Mouse (Mus musculus): Measurements from ENCODE around the gene Gm10972.
"Not testable (repeated sequence)": the region's sequence is repeated elsewhere in the genome, so short reads cannot be mapped to it uniquely, and the experiment has no call there.

Gm10972 gene

DNA sequence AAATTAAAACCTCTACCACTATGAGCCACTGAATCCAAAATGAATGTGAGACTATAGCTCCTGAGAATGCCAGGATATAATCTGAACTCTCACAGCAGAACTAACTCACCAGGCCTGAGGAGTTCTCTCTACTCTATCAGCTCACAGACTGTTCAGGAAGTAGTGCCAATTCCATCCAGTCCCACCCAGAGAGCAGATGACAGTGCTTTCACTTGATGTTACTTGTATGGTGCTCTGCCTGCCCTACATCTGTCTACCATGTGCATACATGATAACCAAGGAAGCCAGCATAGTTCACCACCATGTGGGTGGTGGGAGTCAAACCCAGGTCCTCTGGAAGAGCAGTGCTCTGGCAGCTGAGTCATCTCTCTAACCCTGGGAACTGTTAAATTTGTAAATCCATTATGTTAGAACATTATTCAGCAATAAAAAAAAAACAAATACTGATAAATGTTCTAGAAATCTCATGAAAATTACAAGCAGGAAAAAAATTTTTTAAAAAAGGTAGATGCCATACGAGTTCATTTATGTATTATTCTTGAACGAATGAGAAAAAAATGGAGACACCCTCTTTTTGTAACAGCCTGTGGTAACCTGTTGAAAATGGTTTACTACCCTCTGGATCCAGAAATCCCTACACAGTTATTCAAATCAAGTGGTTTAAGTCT is at the start of gene Gm10972:
Gm10972 (plus strand) TSS at position 618 of the 668 bp plus-strand sequence.
- not testable (repeated sequence) for DNase-seq (ENCODE audit: low spot score)

DNA sequence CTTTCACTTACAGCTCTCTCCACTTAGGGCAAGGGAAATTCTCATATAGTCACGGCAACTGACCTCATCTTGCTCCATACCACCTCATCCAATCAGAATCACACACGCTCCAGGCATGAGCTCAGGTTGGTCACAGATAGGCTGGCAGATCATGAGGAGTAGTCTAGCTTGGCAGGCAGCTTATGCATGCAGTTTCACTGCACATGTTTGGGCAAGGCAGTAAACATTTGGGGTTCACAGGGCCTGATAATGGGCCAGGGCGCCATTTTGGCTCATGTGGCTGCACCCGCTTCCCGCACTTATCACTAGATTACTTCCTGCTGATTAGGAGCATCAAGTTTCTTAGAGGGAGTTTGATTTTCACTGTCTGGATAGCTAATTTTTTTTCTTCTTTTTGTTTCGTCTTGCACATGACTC is 47.0 kb upstream of the Gm10972 start:
- no peak for DNase-seq (ENCODE audit: low spot score)

DNA sequence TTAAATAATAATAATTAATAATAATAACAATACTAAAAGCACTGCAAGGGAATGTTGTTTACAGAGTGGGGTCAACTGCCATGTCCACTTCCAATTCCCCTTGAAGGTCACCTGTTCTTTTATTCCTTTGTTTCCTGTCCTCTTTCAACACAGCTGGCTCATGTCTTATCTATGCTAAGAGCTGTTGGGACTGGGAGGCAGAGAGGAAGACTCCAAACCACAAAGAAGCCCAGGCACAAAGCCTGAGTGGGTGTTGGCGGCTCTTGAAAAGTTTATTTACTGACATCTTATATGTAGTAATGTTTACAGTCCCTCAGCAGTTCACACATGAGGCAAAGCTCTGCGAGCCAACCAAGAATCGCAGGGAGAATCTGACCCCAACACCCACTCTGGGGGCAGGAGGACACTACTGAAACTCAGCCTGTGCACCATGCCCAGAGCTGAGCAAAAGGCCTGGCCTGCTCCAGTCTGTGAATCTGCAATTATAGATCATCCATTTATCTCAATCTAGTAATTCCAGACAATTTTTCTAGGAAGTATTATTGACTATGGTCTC is 45.6 kb upstream of the Gm10972 start:
- DNase-seq (ENCODE audit: low spot score), result no peak

DNA sequence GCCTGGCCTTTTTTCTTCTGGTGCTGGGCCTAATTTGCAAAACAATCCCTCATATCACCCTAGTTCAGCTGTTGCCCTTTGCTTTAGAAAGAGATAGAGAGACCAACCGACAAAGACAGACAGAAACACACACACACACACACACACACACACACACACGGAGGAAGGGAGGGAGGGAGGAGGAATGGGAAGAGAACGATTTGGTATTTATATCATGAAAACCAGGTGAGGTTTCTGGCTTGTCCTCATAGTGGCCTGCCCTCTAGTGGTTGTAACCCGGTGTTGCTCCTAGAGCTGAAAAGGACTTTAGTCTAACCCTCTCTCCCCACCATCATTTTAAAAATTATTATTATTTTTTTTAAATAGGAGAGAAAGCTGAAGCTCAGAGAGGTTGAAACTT is 41.0 kb upstream of the Gm10972 start:
- DNase-seq (ENCODE audit: low spot score), result no peak

DNA sequence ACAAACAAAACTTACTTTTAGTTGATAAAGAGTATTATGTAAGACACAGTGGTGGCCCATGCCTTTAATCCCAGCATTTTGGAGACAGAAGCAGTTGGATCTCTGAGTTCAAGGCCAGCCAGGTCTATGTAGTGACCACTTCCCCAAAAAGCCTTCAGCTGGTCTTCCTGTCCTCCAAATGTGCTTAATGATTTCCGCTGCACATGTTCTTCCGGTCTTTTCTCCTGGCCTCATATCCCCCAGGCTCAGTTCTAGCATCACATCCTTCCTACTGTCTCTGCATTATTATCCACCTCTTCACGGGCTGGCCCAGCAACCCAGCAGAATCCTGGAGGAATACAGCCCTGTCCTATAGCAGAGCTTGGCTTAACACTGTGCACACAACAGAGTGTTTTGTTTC is 33.3 kb upstream of the Gm10972 start:
- DNase-seq (ENCODE audit: low spot score), result no peak

DNA sequence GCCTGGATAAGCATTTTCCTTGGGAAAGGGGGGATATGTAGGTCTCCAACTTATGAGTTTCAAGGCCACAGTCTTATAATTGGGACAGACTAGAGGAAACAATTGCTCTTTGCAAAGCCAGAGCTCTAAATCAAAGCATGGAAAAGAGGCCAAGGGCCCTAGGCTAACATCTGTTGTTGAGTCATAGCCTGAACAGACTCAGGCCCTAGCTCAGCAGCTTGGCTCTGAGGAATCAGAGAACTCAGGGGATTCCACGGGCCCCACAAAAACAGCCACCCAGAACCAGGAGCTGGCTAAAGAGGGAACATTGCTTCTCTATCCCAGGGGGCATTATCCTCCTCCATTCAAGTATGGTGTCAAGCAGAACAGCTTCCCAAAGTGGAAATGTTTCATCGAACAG is 32.3 kb upstream of the Gm10972 start:
- DNase-seq (ENCODE audit: low spot score), result no peak

DNA sequence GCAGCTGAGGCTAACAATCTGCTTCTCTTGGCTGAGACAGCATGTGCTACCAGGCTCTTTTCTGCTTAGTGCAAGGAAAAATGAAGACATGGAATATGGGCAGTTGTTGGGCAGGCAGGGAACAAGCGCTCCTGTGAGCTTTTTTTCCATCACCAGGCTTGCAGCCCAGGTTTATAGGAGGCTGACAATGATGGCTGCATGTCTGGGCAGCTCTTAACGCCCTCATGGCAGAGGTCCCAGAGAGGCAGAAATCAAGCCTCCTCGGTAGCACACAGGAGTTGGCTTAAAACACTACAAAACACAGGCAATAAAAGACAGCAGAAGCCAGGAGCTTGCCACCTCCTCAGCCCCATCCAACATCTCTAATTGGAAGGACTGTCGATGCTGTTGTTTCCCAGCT is 31.6 kb upstream of the Gm10972 start:
- DNase-seq (ENCODE audit: low spot score), result no peak

DNA sequence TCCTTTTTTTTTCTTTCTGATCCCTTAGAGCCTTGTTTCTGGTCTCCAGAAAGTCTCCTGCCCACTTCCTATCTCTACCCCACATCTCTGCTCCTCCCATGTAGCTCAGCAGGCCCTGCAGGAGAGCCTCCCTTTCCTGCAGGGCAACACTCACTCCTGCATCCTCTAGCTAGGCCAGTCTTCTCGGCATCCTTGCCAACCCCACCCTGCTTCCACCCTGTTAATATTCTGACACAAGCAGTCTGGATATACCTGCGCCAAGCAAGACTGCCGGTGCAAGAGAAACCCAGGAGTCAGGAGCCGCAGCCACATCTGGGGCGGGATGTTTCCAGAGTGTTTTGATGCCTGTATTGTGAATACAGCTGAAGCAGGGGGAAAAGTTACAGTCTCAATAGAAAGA is 31.1 kb upstream of the Gm10972 start:
- DNase-seq (ENCODE audit: low spot score), result no peak

DNA sequence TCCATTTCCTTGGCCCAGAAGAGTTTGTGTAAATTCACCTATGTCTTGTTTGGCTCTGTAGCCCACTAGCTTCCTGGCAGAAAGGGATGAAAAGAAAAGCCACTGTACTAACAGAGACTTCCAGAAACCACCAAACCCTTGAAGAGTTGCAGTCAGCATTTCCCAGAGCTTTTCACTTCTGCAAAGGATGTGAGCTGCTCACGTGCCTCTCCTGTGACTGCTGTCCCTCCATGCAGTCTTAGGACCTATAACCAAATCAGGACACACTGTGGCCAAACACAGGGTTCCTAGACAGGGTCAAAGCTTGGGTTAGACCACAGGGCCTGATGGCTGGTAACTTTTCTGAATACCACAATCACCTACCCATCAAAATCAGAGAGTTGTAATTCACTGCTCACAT is 30.6 kb upstream of the Gm10972 start:
- no peak for DNase-seq (ENCODE audit: low spot score)

DNA sequence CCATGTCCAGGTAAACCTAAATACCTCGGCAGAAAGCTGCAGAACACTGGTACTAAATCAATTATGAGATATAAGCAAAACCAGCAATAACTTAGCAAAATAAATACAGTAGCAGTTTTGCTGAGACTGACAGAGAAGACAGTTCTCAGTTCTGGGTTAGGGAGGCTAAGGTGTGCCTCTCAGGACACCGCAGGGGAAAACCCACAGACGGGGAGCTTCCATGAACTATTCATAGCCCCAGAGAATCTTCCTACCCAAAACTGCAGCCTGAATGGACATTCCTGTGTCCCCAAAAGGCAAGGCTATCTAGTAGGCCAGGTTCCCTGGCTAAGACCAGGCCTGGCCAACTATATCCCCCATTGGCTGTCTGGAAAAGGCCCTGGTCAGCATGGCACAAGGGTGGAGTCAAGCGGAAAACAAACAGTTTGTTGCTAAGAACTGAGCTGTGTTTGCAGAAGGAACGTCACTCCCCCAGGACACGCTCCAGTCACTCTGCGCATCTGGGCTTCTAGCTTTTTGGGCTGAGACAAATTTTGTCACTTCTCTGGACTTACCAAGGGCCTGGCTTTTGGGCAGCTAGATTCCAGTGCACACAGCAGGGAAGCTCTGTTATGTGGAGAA is 29.5 kb upstream of the Gm10972 start:
- DNase-seq (ENCODE audit: low spot score), result no peak

DNA sequence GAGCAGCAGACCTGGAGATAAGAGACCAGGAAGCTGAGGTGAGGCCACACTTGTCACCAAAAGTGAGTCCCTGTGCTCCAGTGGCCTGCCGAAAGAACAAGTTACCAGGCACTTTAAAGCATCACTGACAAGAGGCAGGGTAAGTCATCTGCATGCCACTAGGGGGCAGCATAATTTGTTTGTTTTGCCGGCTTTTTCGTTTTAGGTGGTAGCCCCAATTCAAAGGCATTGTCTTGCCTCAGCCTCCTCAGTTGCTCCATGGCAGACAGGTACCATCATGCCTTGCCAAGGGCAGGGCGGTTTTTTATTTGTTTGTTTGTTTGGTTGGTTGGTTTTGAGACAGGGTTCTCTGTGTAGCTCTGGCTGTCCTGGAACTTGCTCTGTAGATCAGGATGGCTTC is 26.2 kb upstream of the Gm10972 start:
- peak; percentile 20 for DNase-seq (ENCODE audit: low spot score)

DNA sequence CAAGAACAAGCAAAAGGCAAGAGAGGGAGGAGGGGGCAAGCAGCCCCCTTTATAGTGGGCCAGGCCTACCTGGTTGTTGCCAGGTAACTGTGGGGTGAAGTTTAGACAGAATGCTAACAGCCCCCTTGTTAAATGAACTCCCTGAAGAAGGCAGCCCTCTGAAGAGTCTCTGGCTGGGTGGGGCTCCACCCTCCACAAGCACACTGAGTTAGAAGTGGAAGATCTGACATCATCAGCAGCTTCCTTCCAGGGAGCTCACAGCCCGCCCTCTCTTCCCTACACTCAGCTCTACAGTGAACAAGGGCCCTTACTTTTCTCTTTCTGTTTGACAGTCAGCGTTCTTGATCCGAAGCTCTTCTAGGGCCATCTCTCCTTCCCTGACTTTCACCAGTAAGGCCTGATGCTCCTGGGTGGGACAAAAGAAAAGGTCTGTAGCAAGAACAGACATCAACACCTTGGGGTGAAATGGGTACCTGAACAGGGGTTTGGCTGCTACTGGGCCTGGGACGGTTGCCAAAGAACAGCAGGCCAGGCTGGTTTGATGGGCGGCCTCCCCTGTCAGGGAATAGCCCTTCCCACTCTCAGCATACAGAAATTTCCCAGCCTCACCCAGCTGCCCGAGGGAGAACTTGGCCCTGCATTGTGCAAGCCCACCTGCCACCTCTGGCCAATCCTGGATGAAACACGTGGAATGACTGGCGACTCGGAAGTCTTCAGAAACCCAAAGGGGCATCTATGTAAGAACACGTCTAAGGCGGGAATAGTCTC is 21.0 kb upstream of the Gm10972 start:
- no peak for DNase-seq (ENCODE audit: low spot score)

DNA sequence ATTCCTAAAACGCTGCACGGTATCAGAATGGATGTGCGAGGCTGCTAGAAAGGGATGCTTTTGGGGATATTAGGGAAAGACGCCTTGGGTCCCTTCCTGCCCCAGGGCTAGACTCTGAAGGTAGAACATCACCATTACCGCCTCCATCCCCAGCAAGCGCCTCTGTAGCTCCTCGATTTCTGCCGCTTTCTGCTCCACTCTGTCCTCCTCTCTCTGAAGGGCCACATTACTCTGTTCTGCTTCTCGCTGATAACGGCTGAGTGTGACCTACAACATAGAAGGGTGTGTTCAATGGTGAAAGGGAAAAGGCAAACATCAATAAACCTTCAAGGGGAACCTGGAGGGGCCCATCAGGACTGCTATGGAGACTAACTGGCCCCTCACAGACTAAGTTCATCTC is 20.4 kb upstream of the Gm10972 start:
- DNase-seq (ENCODE audit: low spot score), result no peak

DNA sequence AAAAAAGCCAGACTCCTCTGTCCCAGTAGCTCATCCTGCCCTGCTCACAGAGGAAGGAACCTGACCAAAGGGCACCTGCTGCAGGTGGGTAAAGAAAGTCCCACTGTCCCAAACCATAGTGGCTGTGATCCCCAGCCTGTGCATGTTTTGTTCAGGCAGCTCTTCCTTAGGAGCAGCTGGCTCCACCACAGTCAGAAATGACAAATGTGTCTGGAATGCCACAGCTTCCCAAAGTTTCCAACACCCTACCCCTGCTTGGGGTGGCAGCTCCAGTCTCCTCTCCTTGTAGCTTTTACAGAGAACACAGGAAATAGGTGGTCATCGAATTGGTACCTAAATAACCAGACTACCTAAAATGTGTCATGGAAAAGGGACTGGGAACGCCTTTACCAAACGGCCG is 18.6 kb upstream of the Gm10972 start:
- no peak for DNase-seq (ENCODE audit: low spot score)

DNA sequence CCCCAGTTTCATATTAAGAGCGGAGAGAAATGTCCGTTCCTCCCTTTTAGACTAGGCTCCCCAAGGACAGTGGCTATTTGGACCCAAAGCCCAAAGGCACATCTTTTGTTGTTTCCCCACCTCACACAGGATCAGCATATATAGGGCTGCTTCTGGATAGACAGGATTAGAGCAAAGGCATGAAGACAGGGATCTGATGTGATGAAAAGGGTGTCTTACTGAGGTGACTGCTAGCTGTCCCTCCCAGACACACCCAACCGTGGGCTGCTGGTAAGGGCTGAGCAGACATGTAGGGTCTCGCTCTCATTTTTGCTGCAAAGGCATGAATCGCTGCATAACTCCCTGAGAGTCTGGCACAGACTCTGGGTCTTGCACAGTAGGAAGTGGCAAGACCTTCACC is 14.2 kb upstream of the Gm10972 start:
- DNase-seq (ENCODE audit: low spot score), result no peak

DNA sequence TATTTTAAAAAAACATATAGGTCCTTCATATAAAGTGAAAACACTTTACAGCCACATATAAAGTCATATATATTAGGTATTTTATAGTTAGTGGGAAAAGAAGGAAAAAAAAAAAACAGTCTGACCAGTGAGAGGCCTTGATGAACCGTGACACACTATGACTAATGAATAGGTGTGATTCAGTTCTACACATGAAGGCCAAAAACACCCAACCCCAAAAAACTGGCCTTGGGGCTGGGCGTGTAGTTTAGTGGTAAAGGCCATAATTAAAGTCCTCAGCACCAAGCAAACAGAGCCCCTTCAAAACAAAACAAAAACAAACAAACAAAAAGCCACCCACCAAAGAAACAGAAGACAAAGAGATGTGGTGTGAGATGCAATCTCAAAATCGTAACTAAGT is 13.0 kb upstream of the Gm10972 start:
- no peak for DNase-seq (ENCODE audit: low spot score)

DNA sequence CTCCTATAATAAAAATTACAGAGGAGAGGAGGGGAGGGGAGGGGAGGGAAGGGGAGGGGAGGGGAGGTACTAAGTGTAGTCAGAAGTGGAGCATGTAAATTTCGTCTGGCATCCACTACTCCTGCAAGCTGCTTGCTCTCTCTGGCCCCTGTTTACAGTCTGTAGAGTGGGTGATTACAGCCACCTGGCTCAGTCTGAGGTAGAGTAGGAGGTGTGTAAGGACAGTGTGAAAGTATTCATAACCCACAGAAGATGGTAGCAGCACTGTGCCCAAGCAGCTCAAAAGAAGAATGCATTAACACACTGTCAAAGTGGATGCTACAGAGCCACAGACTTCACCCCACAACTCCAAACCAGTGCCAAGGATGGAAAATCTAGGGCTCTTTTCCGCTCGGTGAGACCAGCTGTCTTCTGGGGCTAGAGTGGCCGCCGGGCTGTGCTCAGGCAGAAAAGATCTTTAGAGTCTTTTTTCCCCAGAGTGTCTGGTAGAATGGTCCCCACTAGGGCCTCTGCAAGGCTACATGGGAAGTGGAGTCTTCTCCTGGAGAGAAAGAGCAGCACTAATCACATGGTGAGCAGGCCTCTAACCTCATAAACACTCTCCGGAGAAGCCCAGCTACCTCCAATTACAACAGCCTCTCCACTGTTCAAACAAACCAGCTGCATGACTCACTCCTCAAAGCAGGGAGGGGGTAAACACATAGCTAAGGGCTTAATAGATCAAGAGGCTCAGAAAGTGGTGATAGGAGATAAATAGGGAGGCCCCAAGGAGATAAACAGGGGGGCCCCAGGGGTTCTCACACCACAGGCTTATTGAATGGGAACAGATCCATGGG is 6.1 kb downstream of the Gm10972 start:
- DNase-seq (ENCODE audit: low spot score), result no peak

DNA sequence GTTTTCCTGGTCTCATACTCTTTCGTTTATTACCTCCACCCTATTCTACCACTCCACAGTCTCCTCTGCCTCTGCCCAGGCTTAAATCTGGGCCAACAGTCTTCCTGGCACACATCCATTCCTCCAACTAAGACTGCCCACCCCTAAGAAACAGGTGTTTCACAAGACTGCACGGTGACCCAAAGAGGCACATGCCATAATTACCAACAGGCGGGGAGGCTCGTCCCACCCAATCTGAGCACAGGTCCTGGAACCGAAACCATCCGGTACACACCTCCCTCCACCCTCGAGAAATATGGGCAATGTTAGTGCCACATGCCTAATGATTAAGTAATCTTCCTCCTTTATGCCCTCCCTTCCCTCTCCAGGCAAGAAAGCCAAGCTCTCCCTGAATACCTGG is 7.5 kb downstream of the Gm10972 start:
- no peak for DNase-seq (ENCODE audit: low spot score)

DNA sequence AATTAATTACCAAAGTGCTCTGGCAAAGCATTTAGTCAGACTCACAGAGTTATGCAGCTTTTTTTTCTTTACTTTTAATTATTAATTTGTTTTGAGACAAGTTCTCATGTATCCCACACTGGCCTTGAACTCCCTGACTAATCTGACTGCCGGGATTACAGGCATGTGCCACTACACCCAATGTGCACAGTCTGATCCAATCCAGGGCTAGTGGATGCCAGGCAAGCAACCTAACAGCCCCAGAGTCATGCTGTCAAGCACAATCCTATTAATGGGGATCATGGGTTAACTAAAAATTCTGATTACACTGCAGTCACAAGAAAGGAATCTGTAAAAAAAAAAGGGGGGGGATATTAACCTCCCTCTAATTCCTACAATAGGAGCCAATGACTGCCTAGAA is 11.1 kb downstream of the Gm10972 start:
- DNase-seq (ENCODE audit: low spot score), result not testable (repeated sequence)

DNA sequence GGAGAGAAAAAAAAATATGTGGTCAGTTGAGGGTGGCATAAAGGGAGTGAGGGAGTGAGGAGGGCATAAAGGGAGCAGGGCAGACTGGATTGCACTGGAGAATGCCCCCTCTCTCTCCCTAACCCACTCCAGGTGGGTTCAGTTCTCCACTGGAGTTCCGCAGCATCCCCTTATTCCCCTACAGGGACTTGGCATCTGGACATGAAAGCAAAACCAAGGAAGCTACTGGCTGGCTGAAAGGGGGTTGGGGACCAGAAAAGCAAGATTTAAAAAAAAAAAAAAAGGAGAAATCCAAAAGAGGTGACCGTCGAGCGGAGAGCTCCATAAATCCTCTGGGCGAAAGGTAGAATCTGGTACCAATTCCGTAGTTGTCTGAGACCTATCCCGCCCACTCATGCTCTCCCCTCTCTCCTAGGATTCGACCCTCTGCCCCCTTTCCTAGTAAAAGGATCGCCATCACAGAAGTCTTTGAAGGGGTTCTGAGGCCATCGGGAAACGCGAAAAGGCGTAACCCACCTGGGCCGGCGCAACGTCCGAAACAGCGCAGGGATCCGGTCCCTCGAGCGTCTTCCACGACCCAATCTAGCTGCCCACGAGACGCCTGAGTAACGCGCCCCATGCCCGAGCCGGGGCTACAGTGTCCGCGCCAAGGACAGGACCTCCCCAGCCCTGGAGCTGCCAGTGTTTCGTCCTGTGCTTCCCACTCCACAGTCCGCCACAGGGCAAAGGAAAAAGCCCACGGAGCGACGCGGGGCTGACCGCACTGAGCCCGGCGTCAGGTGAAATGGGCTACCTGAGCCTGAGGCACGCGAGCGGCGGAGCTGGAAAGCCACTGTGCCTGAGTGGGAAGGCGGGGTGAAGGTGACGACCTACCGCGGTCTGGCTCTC is 15.2 kb downstream of the Gm10972 start:
- not testable (repeated sequence) for DNase-seq (ENCODE audit: low spot score)

DNA sequence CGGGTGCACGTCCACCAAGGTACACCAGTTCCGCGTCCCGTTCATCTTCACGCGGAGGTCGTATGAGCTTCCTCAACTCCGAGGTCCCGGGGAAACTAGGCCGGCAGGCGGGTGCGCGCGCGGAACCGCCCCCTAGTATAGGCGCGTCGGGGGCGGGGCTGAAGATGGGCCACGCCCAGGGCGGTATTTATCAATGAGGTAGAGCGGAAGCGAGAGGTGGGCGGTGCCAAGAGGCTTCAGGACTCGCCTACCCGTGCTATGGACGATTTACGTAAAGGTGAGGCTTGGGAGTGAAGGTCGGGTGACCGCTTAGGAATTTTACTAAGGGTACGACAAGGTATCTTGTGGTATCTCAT is 15.8 kb downstream of the Gm10972 start, which contains the start of gene Tuft1:
Tuft1 (minus strand) TSS at position 133 of the 356 bp plus-strand sequence.
- peak; percentile 58 for DNase-seq (ENCODE audit: low spot score)
